Mouse (Mus musculus): ENCODE measurements around the gene Atad3a.
"Not testable (repeated sequence)": the region's sequence is repeated elsewhere in the genome, so short reads cannot be mapped to it uniquely, and the experiment has no call there.

The Atad3a gene

GRCm38 (mm10) chr4:155760613-155761355, at the start of gene Atad3a:
TSS of gene Atad3a (minus strand) at chr4:155761093.
- in situ Hi-C loops (cut with MseI, MboI), result no loop called here

GRCm38 (mm10) chr4:155807841-155808240, 46.9 kb upstream of the Atad3a start:
- in situ Hi-C loops (cut with MseI, MboI), result no loop called here

GRCm38 (mm10) chr4:155803340-155804041, 42.6 kb upstream of the Atad3a start:
- in situ Hi-C loops (cut with MseI, MboI), result no loop called here

- in situ Hi-C loops (cut with MseI, MboI), result no loop called here
Measured at GRCm38 (mm10) chr4:155802741-155803339, 41.9 kb upstream of the Atad3a start, which contains the start of gene Mrpl20. TSS of gene Mrpl20 (plus strand) at chr4:155802878.

- in situ Hi-C loops (cut with MseI, MboI), result no loop called here
Measured at GRCm38 (mm10) chr4:155802075-155802474, 41.2 kb upstream of the Atad3a start.

- in situ Hi-C loops (cut with MseI, MboI), result no loop called here
Measured at GRCm38 (mm10) chr4:155793730-155794129, 32.8 kb upstream of the Atad3a start.

GRCm38 (mm10) chr4:155791240-155791933, 30.5 kb upstream of the Atad3a start:
- in situ Hi-C loops (cut with MseI, MboI), result no loop called here

GRCm38 (mm10) chr4:155790650-155791161, 29.8 kb upstream of the Atad3a start:
- in situ Hi-C loops (cut with MseI, MboI), result no loop called here

GRCm38 (mm10) chr4:155790021-155790489, 29.2 kb upstream of the Atad3a start, which contains the start of gene Ankrd65:
TSS of gene Ankrd65 (plus strand) at chr4:155790439.
- in situ Hi-C loops (cut with MseI, MboI), result no loop called here

- in situ Hi-C loops (cut with MseI, MboI), result not testable (repeated sequence)
Measured at GRCm38 (mm10) chr4:155788833-155789232, 27.9 kb upstream of the Atad3a start.

GRCm38 (mm10) chr4:155788300-155788699, 27.4 kb upstream of the Atad3a start:
- in situ Hi-C loops (cut with MseI, MboI), result no loop called here

GRCm38 (mm10) chr4:155785819-155786218, 24.9 kb upstream of the Atad3a start, which contains the start of gene Tmem88b:
TSS of gene Tmem88b (minus strand) at chr4:155785874.
- in situ Hi-C loops (cut with MseI, MboI), result no loop called here

GRCm38 (mm10) chr4:155785246-155785645, 24.4 kb upstream of the Atad3a start:
- in situ Hi-C loops (cut with MseI, MboI), result no loop called here

- in situ Hi-C loops (cut with MseI, MboI), result no loop called here
Measured at GRCm38 (mm10) chr4:155784081-155784701, 23.3 kb upstream of the Atad3a start.

GRCm38 (mm10) chr4:155783486-155784080, 22.7 kb upstream of the Atad3a start:
- in situ Hi-C loops (cut with MseI, MboI), result no loop called here

GRCm38 (mm10) chr4:155780895-155781294, 20.0 kb upstream of the Atad3a start:
- in situ Hi-C loops (cut with MseI, MboI), result no loop called here

- in situ Hi-C loops (cut with MseI, MboI), result no loop called here
Measured at GRCm38 (mm10) chr4:155779498-155779897, 18.6 kb upstream of the Atad3a start.

- in situ Hi-C loops (cut with MseI, MboI), result no loop called here
Measured at GRCm38 (mm10) chr4:155777816-155778215, 16.9 kb upstream of the Atad3a start.

GRCm38 (mm10) chr4:155776704-155777335, 15.9 kb upstream of the Atad3a start:
- in situ Hi-C loops (cut with MseI, MboI), result no loop called here

- in situ Hi-C loops (cut with MseI, MboI), result no loop called here
Measured at GRCm38 (mm10) chr4:155775855-155776254, 15.0 kb upstream of the Atad3a start.

Data from mouse trophoblast stem cell (cell line).